Mouse (Mus musculus): ENCODE data around the gene Ociad2. TPM values are rescaled to one million over a fixed set of nuclear protein-coding genes. Genes with fewer than 3 reads are reported as not detected.

The Ociad2 gene
- total RNA-seq, 2 experiments from 2014 or later = 2.5 to 4.7 TPM

Other genes starting within 250 kb of the Ociad2 start
- gene Fryl, start 84.4 kb downstream of the Ociad2 start, total RNA-seq (2014; fragmentation: Nextera tagmentation) = 96.9 and 132 TPM in 2 replicates
- gene Fryl, start 84.4 kb downstream of the Ociad2 start, total RNA-seq (2017) = 45.9 and 90.8 TPM in 2 replicates
- 223 and 270 TPM in 2 replicates for gene Ociad1, start 48.2 kb downstream of the Ociad2 start, total RNA-seq (2014; fragmentation: Nextera tagmentation)
- gene Ociad1, start 48.2 kb downstream of the Ociad2 start, total RNA-seq (2017) = 192 and 410 TPM in 2 replicates
- not detected in 2 replicates for gene Cwh43, start 65.0 kb upstream of the Ociad2 start, total RNA-seq (2014; fragmentation: Nextera tagmentation)
- not detected in 2 replicates for gene Cwh43, start 65.0 kb upstream of the Ociad2 start, total RNA-seq (2017)
- 8.2 and 9.3 TPM in 2 replicates for gene Dcun1d4, start 140.0 kb upstream of the Ociad2 start, total RNA-seq (2014; fragmentation: Nextera tagmentation)
- gene Dcun1d4, start 140.0 kb upstream of the Ociad2 start, total RNA-seq (2017) = 6.2 and 13.4 TPM in 2 replicates